Mouse (Mus musculus): ENCODE measurements around the gene Cyp3a41b.
"Not testable (repeated sequence)": the region's sequence is repeated elsewhere in the genome, so short reads cannot be mapped to it uniquely, and the experiment has no call there.

Gene Cyp3a41b

DNA sequence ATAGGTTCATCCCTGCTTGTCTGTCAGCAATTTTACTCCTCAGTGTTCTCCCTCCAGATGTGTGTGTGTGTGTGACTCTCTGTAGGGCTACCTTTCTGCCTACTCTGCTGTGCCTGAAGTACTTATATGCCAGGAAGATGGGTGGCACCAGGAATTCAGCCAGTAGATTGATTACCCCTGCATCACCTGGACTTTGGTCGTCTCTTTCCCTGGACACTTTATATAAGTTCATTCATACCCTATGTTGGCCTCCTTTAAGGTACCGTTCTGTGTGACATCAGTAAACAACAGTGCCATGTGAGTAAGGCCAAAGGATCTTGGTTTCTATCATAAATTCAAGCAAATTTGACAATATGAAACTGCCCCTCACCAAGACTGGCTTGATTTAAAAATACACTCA, at the start of gene Cyp3a41b:
Cyp3a41b (minus strand) TSS at position 101 of the 400 bp plus-strand sequence.
- not testable (repeated sequence) for DNase-seq (ENCODE audit: low spot score)

DNA sequence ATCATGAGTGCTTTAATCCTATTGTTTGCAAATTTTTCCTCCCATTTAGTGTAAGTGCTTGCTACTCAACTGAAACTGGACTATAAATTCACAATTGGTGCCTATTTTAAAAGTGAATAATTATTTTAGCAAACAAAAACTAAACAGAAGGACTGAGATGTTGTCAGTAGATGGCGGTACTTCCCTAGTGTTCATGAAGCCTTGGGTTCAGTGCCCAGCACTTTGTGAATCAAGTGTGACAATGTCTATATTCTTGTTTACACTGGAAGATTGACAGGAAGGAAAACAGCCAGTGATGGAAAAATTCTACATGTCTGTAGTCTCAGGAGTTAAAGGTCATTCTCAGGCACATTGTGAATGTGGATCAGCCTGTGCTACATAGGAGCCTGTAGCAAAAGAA, 47.8 kb upstream of the Cyp3a41b start:
- not testable (repeated sequence) for DNase-seq (ENCODE audit: low spot score)

DNA sequence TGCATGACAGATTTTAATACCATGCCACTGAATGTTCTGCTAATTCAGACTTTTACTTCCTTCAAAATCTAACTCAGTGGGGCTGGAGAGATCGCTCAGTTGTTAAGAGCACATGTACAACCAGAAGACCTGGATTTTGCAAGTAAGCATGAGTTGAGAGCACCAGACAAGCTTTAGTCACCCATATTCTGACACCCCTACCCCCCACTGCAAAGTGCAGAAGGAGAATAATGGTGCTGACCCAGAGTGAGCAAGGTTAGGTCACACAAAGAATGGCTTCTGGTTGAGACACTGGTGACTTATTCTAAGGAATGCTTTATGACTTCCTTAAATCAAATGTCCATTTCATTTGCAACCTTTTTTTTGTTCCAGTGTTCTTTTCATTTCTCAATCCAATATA, 20.4 kb upstream of the Cyp3a41b start:
- DNase-seq (ENCODE audit: low spot score), result not testable (repeated sequence)

DNA sequence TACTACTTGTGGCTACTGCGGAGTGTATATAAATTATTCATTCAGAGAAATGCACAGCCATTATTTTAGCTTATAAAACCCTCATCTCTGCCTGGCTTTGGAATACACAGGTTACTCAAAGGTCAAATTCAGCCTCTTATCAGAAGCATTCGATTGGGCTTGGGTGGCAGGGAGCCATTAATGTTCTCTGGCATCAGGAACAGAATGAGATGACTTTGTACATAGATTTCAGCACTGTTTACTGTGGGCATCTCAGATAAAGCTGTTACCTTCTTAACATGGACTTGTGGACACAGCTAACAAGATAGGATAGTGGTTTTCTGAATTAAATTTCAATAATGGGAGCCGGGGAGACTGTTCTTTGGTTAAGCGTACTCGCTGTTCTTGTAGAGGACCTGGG, 13.3 kb upstream of the Cyp3a41b start:
- DNase-seq (ENCODE audit: low spot score), result not testable (repeated sequence)

DNA sequence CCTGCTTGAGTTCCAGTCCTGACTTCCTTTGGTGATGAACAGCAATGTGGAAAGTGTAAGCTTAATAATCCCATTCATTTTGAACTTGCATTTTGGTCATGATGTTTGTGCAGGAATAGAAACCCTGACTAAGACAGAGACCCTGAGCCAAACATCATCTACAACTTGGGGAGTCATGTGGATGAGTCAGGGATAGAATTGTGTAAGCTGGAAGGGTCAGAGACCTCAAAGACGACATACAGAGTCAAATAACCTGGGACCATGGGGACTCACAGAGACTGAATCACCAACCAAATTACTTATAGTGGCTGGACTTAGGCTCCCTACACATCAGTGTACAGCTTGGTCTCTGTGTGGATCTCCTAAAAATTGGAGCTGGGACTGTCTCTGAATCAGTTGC, 7.2 kb downstream of the Cyp3a41b start:
- DNase-seq (ENCODE audit: low spot score), result not testable (repeated sequence)

DNA sequence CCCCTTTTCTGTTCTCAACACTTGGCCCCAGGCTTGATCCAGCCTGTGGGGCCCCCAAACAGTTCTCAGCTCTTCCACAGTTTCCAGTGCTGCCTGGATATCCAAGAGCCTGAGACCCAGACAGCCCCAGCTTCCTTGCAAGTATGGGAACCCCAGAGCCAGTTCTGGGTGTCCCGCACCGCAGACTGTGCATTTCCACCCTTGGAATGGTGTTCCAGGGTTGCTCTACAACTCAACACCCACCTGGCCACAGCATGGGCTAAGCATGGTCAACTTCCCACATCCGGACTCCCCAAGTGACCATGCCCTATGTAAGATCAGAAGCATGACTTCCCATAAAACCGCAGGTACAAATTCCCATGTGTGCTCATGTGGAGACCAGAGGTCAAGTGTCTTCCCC, 8.9 kb downstream of the Cyp3a41b start:
- DNase-seq (ENCODE audit: low spot score), result not testable (repeated sequence)

DNA sequence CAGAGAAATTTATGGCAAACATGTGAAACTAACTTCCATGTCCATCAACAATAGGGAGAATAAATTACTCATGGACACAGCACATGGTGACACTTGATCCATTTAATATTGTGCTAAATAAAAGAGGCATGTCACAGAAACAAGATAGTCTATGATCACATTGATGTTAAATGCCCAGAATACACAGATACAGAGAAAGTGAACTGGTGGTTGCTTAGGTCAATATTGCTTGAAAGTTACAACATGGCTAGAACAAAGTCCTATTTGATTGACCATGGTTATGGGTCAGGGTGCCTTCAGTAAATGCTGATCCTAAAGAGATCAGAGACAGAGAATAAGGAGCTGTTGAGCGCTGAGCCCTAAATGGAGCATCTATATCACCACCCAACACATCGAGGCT, 12.6 kb downstream of the Cyp3a41b start:
- DNase-seq (ENCODE audit: low spot score), result not testable (repeated sequence)
